Comparison of ENCODE assay signal across 8 mouse cellular contexts in the genomic region with DNA sequence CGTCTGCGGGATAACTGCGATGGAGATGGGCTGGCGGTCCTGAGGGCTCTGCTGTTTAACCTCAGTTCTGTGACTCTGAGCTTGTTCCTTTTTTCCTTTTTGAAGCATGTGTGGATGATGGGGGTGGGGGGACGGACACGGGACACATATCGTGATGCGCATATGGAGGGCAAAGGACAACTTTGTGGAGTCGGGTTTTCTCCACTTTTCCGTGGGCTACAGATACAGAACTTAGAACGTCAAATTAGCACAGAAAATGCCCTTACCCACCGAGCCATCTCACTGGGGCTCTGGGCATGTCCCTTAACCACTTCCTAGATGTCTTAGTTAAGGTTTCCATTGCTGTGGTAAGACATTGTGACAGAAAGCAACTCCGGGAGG. TPM values are rescaled to one million over a fixed set of nuclear protein-coding genes. Genes with fewer than 3 reads are reported as not detected.
A peak's percentile ranks its signal among the peaks of the same experiment; 100 is the strongest.
DNase-seq lines count a peak whose midpoint lies in the region; ATAC-seq and TF ChIP-seq lines count a peak whose summit lies in the region.

No protein-coding gene starts in this region.

- no peak for TF ChIP-seq CTCF in forebrain, postnatal 0 days (IDR thresholded peaks at IDR 0.05; ENCODE audit: low read depth)

- H3K4me1 ChIP-seq in erythroblast, embryonic 14.5 days (ENCODE audit: control insufficient read depth), result peaks cover 31% of the 10 kb centered on the region
- 0 out of 2 replicates have a peak, but pooled peaks cover 3% of the 10 kb centered on the region for H3K4me1 ChIP-seq in forebrain, postnatal 0 days (ENCODE audit: insufficient read depth)

- DNase-seq in CD4-positive, CD25-positive, alpha-beta regulatory T cell, adult 2 months (ENCODE audit: low read depth, low spot score), result peak; percentile 64
- DNase-seq in forebrain, postnatal 0 days, result no peak
- DNase-seq in cerebellum, adult 11-12 months, result no peak
- DNase-seq in frontal cortex, postnatal 10 days (ENCODE audit: low spot score in 2 of 2), result no peak
- no peak for DNase-seq in ovary, postnatal 36 days (ENCODE audit: low spot score)

- H3K9me3 ChIP-seq in erythroblast, embryonic 14.5 days (ENCODE audit: control insufficient read depth, low read length), result no peaks in the 10 kb centered on the region
- H3K9me3 ChIP-seq in forebrain, postnatal 0 days (ENCODE audit: low read length), result no peaks in the 10 kb centered on the region

- peak overlapping the region; percentile 81 for H3K4me3 ChIP-seq in erythroblast, embryonic 14.5 days (replicated peaks)
- peak overlapping the region; percentile 83 for H3K4me3 ChIP-seq in forebrain, postnatal 0 days (ENCODE audit: low read depth, low read length)

- H3K4me2 ChIP-seq in forebrain, postnatal 0 days (ENCODE audit: low read depth), result peak overlapping the region; percentile 63

- H3K36me3 ChIP-seq in erythroblast, embryonic 14.5 days (ENCODE audit: control insufficient read depth), result peaks cover 10% of the 10 kb centered on the region
- H3K36me3 ChIP-seq in forebrain, postnatal 0 days (ENCODE audit: insufficient read depth), result no peaks in the 10 kb centered on the region

- WGBS in forebrain, postnatal 0 days, result under 1% methylated on average over 13 of the region's 13 CpGs

- H3K9ac ChIP-seq in forebrain, postnatal 0 days, result peak overlapping the region; percentile 77

- no peak for ATAC-seq in erythroblast, adult 5-6 weeks (replicated peaks; ENCODE audit: low FRiP score, poor library complexity, severe bottlenecking)
- ATAC-seq in forebrain, postnatal 0 days, result no peak
- peak; percentile 14 for ATAC-seq in megakaryocyte, adult 5-6 weeks (ENCODE audit: poor library complexity, severe bottlenecking)

- H3K27me3 ChIP-seq in erythroblast, embryonic 14.5 days (ENCODE audit: control insufficient read depth), result no peaks in the 10 kb centered on the region
- no peaks in the 10 kb centered on the region for H3K27me3 ChIP-seq in forebrain, postnatal 0 days (ENCODE audit: insufficient read depth, low read length)

- H3K27ac ChIP-seq in forebrain, postnatal 0 days (ENCODE audit: low read depth, low read length), result peak overlapping the region; percentile 87

RNA-seq across cellular contexts. Expression of gene Cntrl, which starts 0.6 kb away (rescaled TPM):
- polyA plus RNA-seq in erythroblast, embryonic 14.5 days (2012), result 0.63 and 0.89 TPM in 2 replicates
- 34.4 and 44.5 TPM in 2 replicates for total RNA-seq in erythroblast, adult 5-6 weeks (2015; ENCODE audit: low replicate concordance)
- total RNA-seq in erythroblast, adult 5-6 weeks (2017; ENCODE audit: low replicate concordance), result 42.4 and 60.4 TPM in 2 replicates
- total RNA-seq in forebrain, postnatal 0 days (2014; rRNA removed), result 10.4 and 17.4 TPM in 2 replicates
- 5.5 and 7.0 TPM in 2 replicates for polyA plus RNA-seq in forebrain, postnatal 0 days (2015; fragmentation: Nextera tagmentation; extraction: Ambion mirVana)
- 101 and 115 TPM in 2 replicates for total RNA-seq in megakaryocyte, adult 5-6 weeks (2015)
- total RNA-seq in megakaryocyte, adult 5-6 weeks (2017), result 131 and 137 TPM in 2 replicates

RNA-seq across cellular contexts. Expression of gene AI182371, which starts 8.6 kb away (rescaled TPM):
- not detected in 2 replicates for polyA plus RNA-seq in erythroblast, embryonic 14.5 days (2012)
- not detected in 2 replicates for total RNA-seq in erythroblast, adult 5-6 weeks (2015; ENCODE audit: low replicate concordance)
- total RNA-seq in erythroblast, adult 5-6 weeks (2017; ENCODE audit: low replicate concordance), result 1.4 and 1.7 TPM in 2 replicates
- total RNA-seq in forebrain, postnatal 0 days (2014; rRNA removed), result 0.33 and 0.38 TPM in 2 replicates
- 0.18 TPM in 1 of 2 replicates, not detected in the other for polyA plus RNA-seq in forebrain, postnatal 0 days (2015; fragmentation: Nextera tagmentation; extraction: Ambion mirVana)
- total RNA-seq in megakaryocyte, adult 5-6 weeks (2015), result 1.3 and 1.4 TPM in 2 replicates
- 1.4 and 1.7 TPM in 2 replicates for total RNA-seq in megakaryocyte, adult 5-6 weeks (2017)

RNA-seq across cellular contexts. Expression of gene Hc, which starts 48.7 kb away (rescaled TPM):
- polyA plus RNA-seq in erythroblast, embryonic 14.5 days (2012), result not detected in 2 replicates
- not detected in 2 replicates for total RNA-seq in erythroblast, adult 5-6 weeks (2015; ENCODE audit: low replicate concordance)
- not detected in 2 replicates for total RNA-seq in erythroblast, adult 5-6 weeks (2017; ENCODE audit: low replicate concordance)
- total RNA-seq in forebrain, postnatal 0 days (2014; rRNA removed), result 0.46 and 1.1 TPM in 2 replicates
- 0.28 and 1.3 TPM in 2 replicates for polyA plus RNA-seq in forebrain, postnatal 0 days (2015; fragmentation: Nextera tagmentation; extraction: Ambion mirVana)
- total RNA-seq in megakaryocyte, adult 5-6 weeks (2015), result 2.1 TPM in 1 of 2 replicates, not detected in the other
- total RNA-seq in megakaryocyte, adult 5-6 weeks (2017), result not detected in 2 replicates
